Mouse (Mus musculus): ENCODE measurements around the gene Cyb5rl. TPM values are rescaled to one million over a fixed set of nuclear protein-coding genes. Genes with fewer than 3 reads are reported as not detected.
A peak's percentile ranks its signal among the peaks of the same experiment; 100 is the strongest.

Gene Cyb5rl
- polyA plus RNA-seq, 2 experiments: 5.4 to 10.0 TPM

DNA sequence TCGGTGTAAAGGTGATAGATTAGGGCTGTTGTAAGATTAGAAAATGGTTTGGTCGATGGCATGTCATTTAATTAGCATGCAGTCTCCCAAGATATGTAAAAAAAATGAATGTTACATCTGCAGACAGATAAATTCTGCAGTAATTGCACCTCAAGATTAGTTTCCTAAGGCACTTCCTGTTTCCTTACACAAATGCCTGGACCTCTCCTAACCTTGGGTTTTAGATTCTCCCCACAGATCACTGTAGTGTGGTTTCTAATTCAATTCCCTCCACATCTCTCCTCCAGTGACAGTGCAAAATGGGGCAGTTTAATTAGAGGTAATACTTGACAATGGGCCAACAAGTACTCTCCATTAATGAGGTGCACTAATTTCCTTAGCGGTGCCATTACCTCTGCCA lies 3.6 kb upstream of the Cyb5rl start:
- no peak for ATAC-seq (ENCODE audit: low FRiP score, low read depth)

DNA sequence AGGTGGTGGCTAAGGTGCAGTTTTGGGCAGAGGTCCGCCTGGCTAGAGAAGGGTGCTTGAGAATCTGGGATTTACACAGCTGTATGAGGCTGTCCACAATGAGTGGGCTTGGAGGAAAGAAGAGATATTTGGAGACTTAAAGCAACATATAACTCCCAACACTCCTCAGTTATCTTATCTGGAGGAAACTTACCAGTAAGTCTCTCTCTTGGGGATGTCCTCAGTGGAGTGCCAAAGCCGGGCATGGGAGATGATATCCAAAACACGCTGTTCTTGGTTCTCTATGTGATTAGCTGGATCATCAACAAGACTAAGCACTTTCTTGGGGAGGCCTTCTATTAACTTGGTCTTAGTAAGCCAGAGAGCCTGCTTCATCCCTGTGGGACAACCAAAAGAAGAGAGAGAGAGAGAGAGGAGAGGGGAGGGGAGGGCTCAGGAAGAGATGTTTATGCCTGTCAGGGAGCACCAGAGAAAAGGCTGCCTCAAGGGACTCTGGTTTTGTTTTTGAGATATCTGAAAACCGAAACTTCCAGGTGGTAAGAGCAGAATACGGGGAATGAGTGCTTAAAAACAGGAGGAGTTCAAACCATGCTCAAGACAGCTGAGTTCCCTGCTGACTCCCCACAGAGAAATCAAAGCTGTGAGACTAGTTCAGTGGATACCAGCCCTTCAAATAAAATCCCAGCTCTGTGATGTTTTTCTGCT lies 2.2 kb upstream of the Cyb5rl start:
- Histone ChIP-seq H3K27ac (replicated peaks; ENCODE audit: low read depth, low read length) (no peak overlapping the region), H3K4me2 (replicated peaks; ENCODE audit: low read depth, low read length, severe bottlenecking) (no peak overlapping the region), H3K4me1 (ENCODE audit: control insufficient read depth, insufficient read depth, low read length) (peaks cover 5% of the 10 kb centered on the region; the same call in 1 of the 2 replicates), H3K9ac (ENCODE audit: low read depth, low read length, severe bottlenecking) (no peak overlapping the region), H3K27me3 (ENCODE audit: control insufficient read depth, insufficient read depth, low read length) (no peaks in the 10 kb centered on the region), H3K9me3 (ENCODE audit: control insufficient read depth, low read length) (no peaks in the 10 kb centered on the region), H3K4me3 (replicated peaks; ENCODE audit: low read length) (no peak overlapping the region), H3K36me3 (ENCODE audit: control insufficient read depth, insufficient read depth, low read length) (peaks cover 43% of the 10 kb centered on the region)
- ATAC-seq (ENCODE audit: low FRiP score, low read depth): no peak
- no peak for TF ChIP-seq POLR2A (IDR thresholded peaks at IDR 0.05; ENCODE audit: borderline replicate concordance, extremely low read depth, insufficient read depth, insufficient read length)
- DNase-seq (ENCODE audit: low spot score): no peak
- WGBS: 76% methylated on average over 5 of the region's 5 CpGs

More for the DNA sequence above, 3.6 kb upstream of the Cyb5rl start:
- H3K36me3 ChIP-seq (ENCODE audit: control insufficient read depth, insufficient read depth, low read length): peaks cover 55% of the 10 kb centered on the region
- H3K9me3 ChIP-seq (ENCODE audit: control insufficient read depth, low read length): no peaks in the 10 kb centered on the region
- DNase-seq (ENCODE audit: low spot score): no peak
- 83% methylated on average over 3 of the region's 3 CpGs for WGBS
- no peak overlapping the region for H3K4me2 ChIP-seq (replicated peaks; ENCODE audit: low read depth, low read length, severe bottlenecking)
- no peak overlapping the region for H3K27ac ChIP-seq (replicated peaks; ENCODE audit: low read depth, low read length)
- H3K4me1 ChIP-seq (ENCODE audit: control insufficient read depth, insufficient read depth, low read length): peaks cover 5% of the 10 kb centered on the region; the same call in 1 of the 2 replicates
- TF ChIP-seq POLR2A (IDR thresholded peaks at IDR 0.05; ENCODE audit: borderline replicate concordance, extremely low read depth, insufficient read depth, insufficient read length): no peak
- no peak overlapping the region for H3K4me3 ChIP-seq (replicated peaks; ENCODE audit: low read length)
- H3K27me3 ChIP-seq (ENCODE audit: control insufficient read depth, insufficient read depth, low read length): no peaks in the 10 kb centered on the region
- H3K9ac ChIP-seq (ENCODE audit: low read depth, low read length, severe bottlenecking): no peak overlapping the region

DNA sequence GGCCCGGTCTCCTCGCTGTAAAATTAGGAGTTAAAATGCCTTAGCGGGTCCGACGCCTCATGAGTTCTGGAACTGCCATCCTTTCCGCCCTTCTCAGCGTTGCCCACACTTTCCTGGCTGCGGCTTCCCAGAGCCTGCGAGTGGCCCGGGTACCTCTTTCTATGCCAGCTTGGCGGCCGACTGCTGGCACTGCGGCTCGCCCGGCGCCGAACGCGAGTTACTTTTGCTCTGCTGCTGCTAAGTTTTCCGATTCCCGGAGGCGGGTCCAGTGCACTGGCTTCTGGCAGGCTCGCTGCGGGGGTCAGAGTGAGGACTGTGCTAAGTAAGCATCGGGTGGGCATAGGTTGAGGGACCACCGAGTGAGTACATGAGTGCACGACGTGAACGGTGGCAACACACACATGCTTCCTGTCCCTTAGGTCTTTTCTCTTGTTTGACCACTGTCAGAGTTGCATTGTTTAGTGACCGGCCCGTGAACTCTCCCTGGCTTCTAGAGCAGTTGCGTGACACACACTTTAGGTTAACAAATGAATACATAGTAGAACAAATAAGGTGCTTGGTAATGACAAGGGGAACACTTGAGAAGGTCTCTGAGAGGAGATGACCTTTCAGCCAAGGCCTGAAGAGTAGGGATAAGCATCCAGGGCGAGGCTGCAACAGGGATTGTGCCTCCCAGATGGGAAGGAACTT lies 508 bp downstream of the Cyb5rl start:
- Histone ChIP-seq H3K4me1 (ENCODE audit: control insufficient read depth, insufficient read depth, low read length) (peaks cover 5% of the 10 kb centered on the region; the same call in 1 of the 2 replicates), H3K27ac (replicated peaks; ENCODE audit: low read depth, low read length) (no peak overlapping the region), H3K9me3 (ENCODE audit: control insufficient read depth, low read length) (no peaks in the 10 kb centered on the region), H3K4me2 (replicated peaks; ENCODE audit: low read depth, low read length, severe bottlenecking) (peak overlapping the region; percentile 96), H3K4me3 (replicated peaks; ENCODE audit: low read length) (peak overlapping the region; percentile 89), H3K36me3 (ENCODE audit: control insufficient read depth, insufficient read depth, low read length) (peaks cover 24% of the 10 kb centered on the region), H3K27me3 (ENCODE audit: control insufficient read depth, insufficient read depth, low read length) (no peaks in the 10 kb centered on the region), H3K9ac (ENCODE audit: low read depth, low read length, severe bottlenecking) (peak overlapping the region; percentile 59)
- DNase-seq (ENCODE audit: low spot score) (no peak), ATAC-seq (ENCODE audit: low FRiP score, low read depth) (peak; percentile 28)
- no peak for TF ChIP-seq POLR2A (IDR thresholded peaks at IDR 0.05; ENCODE audit: borderline replicate concordance, extremely low read depth, insufficient read depth, insufficient read length)
- 8% methylated on average over 31 of the region's 33 CpGs for WGBS

DNA sequence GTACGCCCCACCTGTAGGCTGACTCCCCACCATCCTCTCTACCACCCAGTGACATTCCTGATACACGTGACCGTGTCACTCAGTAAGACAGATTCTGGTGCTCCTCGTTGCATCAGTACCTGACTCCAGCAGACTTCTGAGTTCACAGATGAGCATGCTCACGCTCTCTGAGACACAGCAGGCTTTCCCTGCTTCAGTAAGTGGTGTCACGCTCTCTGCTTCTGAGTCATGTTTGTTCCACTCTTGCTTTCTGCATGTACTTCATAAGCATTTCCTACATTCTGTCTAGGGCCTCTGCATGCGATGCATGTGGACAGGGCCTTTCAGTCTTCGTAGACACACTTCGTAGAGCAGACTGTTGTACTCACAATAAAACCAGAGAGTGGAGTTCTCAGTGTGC lies 5.6 kb downstream of the Cyb5rl start:
- ATAC-seq (ENCODE audit: low FRiP score, low read depth): no peak
- no peak for DNase-seq (ENCODE audit: low spot score)
- Histone ChIP-seq H3K27me3 (ENCODE audit: control insufficient read depth, insufficient read depth, low read length) (no peaks in the 10 kb centered on the region), H3K36me3 (ENCODE audit: control insufficient read depth, insufficient read depth, low read length) (no peaks in the 10 kb centered on the region), H3K4me1 (ENCODE audit: control insufficient read depth, insufficient read depth, low read length) (peaks cover 4% of the 10 kb centered on the region; the same call in 1 of the 2 replicates), H3K4me2 (replicated peaks; ENCODE audit: low read depth, low read length, severe bottlenecking) (no peak overlapping the region), H3K9ac (ENCODE audit: low read depth, low read length, severe bottlenecking) (no peak overlapping the region), H3K4me3 (replicated peaks; ENCODE audit: low read length) (no peak overlapping the region), H3K9me3 (ENCODE audit: control insufficient read depth, low read length) (no peaks in the 10 kb centered on the region), H3K27ac (replicated peaks; ENCODE audit: low read depth, low read length) (no peak overlapping the region)
- no peak for TF ChIP-seq POLR2A (IDR thresholded peaks at IDR 0.05; ENCODE audit: borderline replicate concordance, extremely low read depth, insufficient read depth, insufficient read length)
- 76% methylated on average over 9 of the region's 9 CpGs for WGBS

DNA sequence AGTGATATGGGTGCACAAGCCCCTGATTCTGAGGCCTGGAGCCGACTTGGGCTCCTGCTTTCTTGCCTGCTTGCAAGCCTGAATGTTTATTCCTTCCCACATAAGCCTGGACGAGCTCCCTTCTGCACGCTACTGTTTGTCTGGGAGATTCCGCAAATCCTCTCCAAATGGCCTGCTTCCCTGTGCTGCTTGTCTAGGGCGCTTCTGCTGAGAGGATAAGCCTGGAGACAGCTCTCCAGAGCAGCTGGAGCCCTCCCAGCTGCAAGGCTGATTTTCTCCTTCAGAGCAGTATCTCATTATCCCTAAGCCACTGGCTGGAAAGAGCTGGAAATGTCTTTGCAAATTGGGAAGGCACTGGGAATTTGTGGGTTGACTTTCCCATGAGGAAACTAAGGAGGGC lies 8.7 kb downstream of the Cyb5rl start:
- Histone ChIP-seq H3K9me3 (ENCODE audit: control insufficient read depth, low read length) (no peaks in the 10 kb centered on the region), H3K4me3 (replicated peaks; ENCODE audit: low read length) (no peak overlapping the region), H3K9ac (ENCODE audit: low read depth, low read length, severe bottlenecking) (no peak overlapping the region), H3K4me1 (ENCODE audit: control insufficient read depth, insufficient read depth, low read length) (no peaks in the 10 kb centered on the region), H3K27ac (replicated peaks; ENCODE audit: low read depth, low read length) (no peak overlapping the region), H3K36me3 (ENCODE audit: control insufficient read depth, insufficient read depth, low read length) (no peaks in the 10 kb centered on the region), H3K4me2 (replicated peaks; ENCODE audit: low read depth, low read length, severe bottlenecking) (no peak overlapping the region), H3K27me3 (ENCODE audit: control insufficient read depth, insufficient read depth, low read length) (no peaks in the 10 kb centered on the region)
- TF ChIP-seq POLR2A (IDR thresholded peaks at IDR 0.05; ENCODE audit: borderline replicate concordance, extremely low read depth, insufficient read depth, insufficient read length): no peak
- DNase-seq (ENCODE audit: low spot score) (no peak), ATAC-seq (ENCODE audit: low FRiP score, low read depth) (no peak)
- 74% methylated on average over 5 of the region's 5 CpGs for WGBS
